Mouse (Mus musculus): ENCODE results near the gene Emc6. TPM values are rescaled to one million over a fixed set of nuclear protein-coding genes. Genes with fewer than 3 reads are reported as not detected.

Gene Emc6
- polyA plus RNA-seq, 1 experiment from 2014 or later, result 131 TPM

GRCm38 (mm10) chr11:73126495-73126894 lies 50.3 kb downstream of the Emc6 start:
- Histone ChIP-seq H3K9ac (ENCODE audit: low read length) (no peak overlapping the region), H3K9me3 (ENCODE audit: control insufficient read depth, low read length) (no peaks in the 10 kb centered on the region), H3K4me1 (ENCODE audit: control insufficient read depth, insufficient read depth, low read length) (no peaks in the 10 kb centered on the region), H3K27me3 (ENCODE audit: control insufficient read depth, insufficient read depth, low read length) (no peaks in the 10 kb centered on the region), H3K36me3 (ENCODE audit: control insufficient read depth, insufficient read depth, low read length) (no peaks in the 10 kb centered on the region), H3K4me2 (ENCODE audit: low read depth) (no peak overlapping the region), H3K4me3 (ENCODE audit: low read depth, low read length) (no peak overlapping the region), H3K27ac (ENCODE audit: low read depth, low read length) (no peak overlapping the region)
- ATAC-seq (ENCODE audit: insufficient read depth, low FRiP score, low TSS enrichment) (no peak), DNase-seq (ENCODE audit: low spot score) (no peak)
- 96% methylated on average over 6 of the region's 6 CpGs for WGBS

Other genes starting within 250 kb of the Emc6 start
- gene Atp2a3, start 215.9 kb downstream of the Emc6 start, polyA plus RNA-seq (2014; fragmentation: Nextera tagmentation; extraction: Ambion mirVana), result 1.9 and 2.2 TPM in 2 replicates
- gene P2rx1, start 177.9 kb downstream of the Emc6 start, polyA plus RNA-seq (2014; fragmentation: Nextera tagmentation; extraction: Ambion mirVana), result 2.4 and 2.5 TPM in 2 replicates
- 5.7 and 6.5 TPM in 2 replicates for gene Camkk1, start 158.0 kb downstream of the Emc6 start, polyA plus RNA-seq (2014; fragmentation: Nextera tagmentation; extraction: Ambion mirVana)
- 11.1 and 12.5 TPM in 2 replicates for gene Ncbp3, start 129.3 kb downstream of the Emc6 start, polyA plus RNA-seq (2014; fragmentation: Nextera tagmentation; extraction: Ambion mirVana)
- 0.34 and 0.42 TPM in 2 replicates for gene Itgae, start 86.5 kb downstream of the Emc6 start, polyA plus RNA-seq (2014; fragmentation: Nextera tagmentation; extraction: Ambion mirVana)
- gene Haspin, start 38.7 kb downstream of the Emc6 start, polyA plus RNA-seq (2014; fragmentation: Nextera tagmentation; extraction: Ambion mirVana), result 16.0 and 17.6 TPM in 2 replicates
- gene P2rx5, start 16.6 kb downstream of the Emc6 start, polyA plus RNA-seq (2014; fragmentation: Nextera tagmentation; extraction: Ambion mirVana), result 0.31 and 0.51 TPM in 2 replicates
- 225 and 227 TPM in 2 replicates for gene Tax1bp3, start within 50 bp of the Emc6 start, polyA plus RNA-seq (2014; fragmentation: Nextera tagmentation; extraction: Ambion mirVana)
- gene Ctns, start 22.0 kb upstream of the Emc6 start, polyA plus RNA-seq (2014; fragmentation: Nextera tagmentation; extraction: Ambion mirVana), result 21.3 TPM in 2 replicates
- gene Shpk, start 22.4 kb upstream of the Emc6 start, polyA plus RNA-seq (2014; fragmentation: Nextera tagmentation; extraction: Ambion mirVana), result 0.73 and 1.6 TPM in 2 replicates
- gene Trpv1, start 57.3 kb upstream of the Emc6 start, polyA plus RNA-seq (2014; fragmentation: Nextera tagmentation; extraction: Ambion mirVana), result 0.18 TPM in 1 of 2 replicates, not detected in the other
- 0.04 TPM in 2 replicates for gene Trpv3, start 90.4 kb upstream of the Emc6 start, polyA plus RNA-seq (2014; fragmentation: Nextera tagmentation; extraction: Ambion mirVana)
- gene Aspa, start 152.6 kb upstream of the Emc6 start, polyA plus RNA-seq (2014; fragmentation: Nextera tagmentation; extraction: Ambion mirVana), result 0.15 TPM in 1 of 2 replicates, not detected in the other
- gene Gm49340, start 152.7 kb upstream of the Emc6 start, polyA plus RNA-seq (2014; fragmentation: Nextera tagmentation; extraction: Ambion mirVana), result not detected in 2 replicates
- gene Spata22, start 152.7 kb upstream of the Emc6 start, polyA plus RNA-seq (2014; fragmentation: Nextera tagmentation; extraction: Ambion mirVana), result not detected in 2 replicates
- gene Olfr20, start 173.7 kb upstream of the Emc6 start, polyA plus RNA-seq (2014; fragmentation: Nextera tagmentation; extraction: Ambion mirVana), result not detected in 2 replicates
- not detected in 2 replicates for gene Olfr376, start 194.2 kb upstream of the Emc6 start, polyA plus RNA-seq (2014; fragmentation: Nextera tagmentation; extraction: Ambion mirVana)
- not detected in 2 replicates for gene Olfr1, start 222.6 kb upstream of the Emc6 start, polyA plus RNA-seq (2014; fragmentation: Nextera tagmentation; extraction: Ambion mirVana)